Mouse (Mus musculus) small intestine, adult 10 weeks (tissue): ENCODE results near the gene Tspan4. TPM values are rescaled to one million over a fixed set of nuclear protein-coding genes. Genes with fewer than 3 reads are reported as not detected.

Experiments used
- polyA plus RNA-seq: library from polyadenylated mRNA; stranded (reverse); fragments of 350-450 nt; fragmentation: Illumina TruSeq; extraction: RNeasy Lipid Tissue Mini Kit (QIAGEN cat#74804); gene quantifications from one replicate; pipeline ENCODE4 v1.2.3, GENCODE M21; 2014; ENCODE audit warnings: low replicate concordance

Tspan4 gene
- polyA plus RNA-seq = not detected

DNA sequence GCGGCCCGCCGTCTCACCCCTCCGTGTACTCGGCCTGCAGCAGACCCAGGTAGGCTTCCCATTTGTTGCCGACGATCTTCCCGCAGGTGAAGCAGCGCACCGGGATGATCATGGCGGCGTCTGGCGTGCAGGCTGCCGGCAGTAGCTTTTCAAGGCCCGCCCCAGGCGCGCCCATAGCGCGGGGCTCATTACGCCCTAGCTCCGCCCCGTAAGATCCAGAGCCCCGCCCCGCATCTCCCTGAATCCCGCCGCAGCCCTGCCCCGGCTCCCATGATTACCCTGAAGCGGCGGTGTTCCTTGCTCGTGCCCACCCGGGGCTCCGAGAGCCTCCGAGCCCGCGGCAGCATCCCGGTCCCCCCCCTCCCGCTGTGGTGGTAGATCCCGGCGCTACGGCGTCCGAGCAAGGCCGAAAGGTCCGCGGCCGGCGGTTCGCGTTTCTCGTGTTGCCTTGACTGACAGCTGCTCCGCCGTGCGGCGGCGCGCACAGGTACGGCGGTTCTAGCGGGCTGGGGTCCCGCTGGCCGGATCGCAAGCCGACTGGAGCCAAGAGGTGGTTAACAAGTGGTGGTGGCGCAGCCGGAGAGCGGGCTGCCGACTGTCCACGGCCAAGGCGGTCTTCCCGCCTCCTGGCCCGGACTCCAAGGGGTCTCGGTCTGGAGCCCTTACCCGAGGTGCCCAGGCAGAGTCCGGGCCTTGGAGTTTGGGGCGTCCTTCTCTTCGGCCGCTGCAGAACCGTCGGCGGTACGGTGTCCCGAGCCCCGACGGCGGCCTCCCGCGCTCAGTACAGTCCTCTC, at the start of gene Tspan4, which contains the start of gene Polr2l:
Gene Tspan4, plus strand, starts transcription at position 230 of the 794 bp plus-strand sequence.
Gene Polr2l, minus strand, starts transcription at position 122 of the 794 bp plus-strand sequence.

DNA sequence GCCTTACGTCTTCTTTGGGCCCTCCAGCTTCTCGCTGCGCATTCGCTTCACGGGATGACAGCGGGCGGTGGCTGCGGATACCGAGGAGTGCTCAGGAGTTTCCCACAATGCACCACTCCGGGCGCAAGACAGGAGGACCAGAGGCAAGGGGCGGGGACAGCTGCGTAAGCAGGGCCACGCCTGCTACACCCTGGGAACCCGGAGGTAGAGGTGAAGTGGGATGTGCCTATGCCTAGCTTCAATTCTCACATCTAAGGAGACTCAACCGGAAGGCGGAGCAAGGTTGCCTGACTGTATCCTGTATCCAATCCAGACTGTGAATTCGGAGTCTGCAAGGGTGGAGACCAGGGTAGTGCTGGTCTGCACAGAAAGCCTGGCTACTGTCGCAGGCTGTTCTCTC, 45.7 kb upstream of the Tspan4 start, which contains the start of gene Cend1:
Gene Cend1, minus strand, starts transcription at position 182 of the 400 bp plus-strand sequence.

DNA sequence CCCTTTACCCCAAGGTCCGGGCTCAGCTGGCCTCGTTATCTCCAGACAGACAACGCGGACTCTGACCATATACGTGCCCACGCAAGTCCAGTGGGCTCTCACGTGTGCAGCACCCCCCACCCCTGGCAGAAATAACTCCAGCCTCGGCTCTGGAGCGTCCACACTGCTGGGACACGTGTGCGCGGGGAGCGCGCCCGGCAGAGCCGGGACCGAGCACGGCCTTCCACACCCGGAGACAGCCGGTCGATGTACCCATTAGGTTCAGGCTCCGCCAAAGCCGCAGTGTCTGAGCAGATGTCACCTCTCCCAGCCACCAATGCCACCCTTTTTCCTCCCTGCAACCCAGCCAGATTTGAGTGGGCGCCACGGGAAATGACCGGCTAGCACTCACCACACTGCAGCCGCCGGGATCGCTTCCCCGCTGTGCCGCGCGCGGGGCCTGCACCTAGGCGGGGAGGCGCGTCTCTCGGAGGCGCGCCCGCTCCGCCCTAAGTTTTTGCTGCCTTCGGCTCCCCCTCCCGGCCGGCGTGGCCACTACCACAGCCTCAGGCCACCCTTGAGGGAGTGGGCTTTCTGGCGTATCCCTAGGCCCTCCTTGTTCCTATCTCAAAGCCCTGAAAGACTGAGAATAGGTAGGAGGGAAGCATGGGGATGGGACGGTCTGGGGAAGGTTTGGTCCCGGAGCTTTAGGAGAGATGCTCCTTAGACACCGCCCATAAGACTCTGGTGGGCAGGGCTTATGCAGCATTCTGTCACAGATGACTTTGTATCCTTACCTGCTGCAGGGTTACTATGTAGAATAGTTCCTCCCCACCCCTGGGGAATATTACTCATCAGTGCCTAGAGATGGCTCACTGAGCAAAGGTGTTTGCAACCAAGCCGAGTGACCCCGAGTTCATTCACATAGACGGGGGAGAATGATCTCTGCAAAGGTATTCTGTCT, 37.6 kb upstream of the Tspan4 start, which contains the start of gene Slc25a22:
Gene Slc25a22, minus strand, starts transcription at position 715 of the 943 bp plus-strand sequence.

DNA sequence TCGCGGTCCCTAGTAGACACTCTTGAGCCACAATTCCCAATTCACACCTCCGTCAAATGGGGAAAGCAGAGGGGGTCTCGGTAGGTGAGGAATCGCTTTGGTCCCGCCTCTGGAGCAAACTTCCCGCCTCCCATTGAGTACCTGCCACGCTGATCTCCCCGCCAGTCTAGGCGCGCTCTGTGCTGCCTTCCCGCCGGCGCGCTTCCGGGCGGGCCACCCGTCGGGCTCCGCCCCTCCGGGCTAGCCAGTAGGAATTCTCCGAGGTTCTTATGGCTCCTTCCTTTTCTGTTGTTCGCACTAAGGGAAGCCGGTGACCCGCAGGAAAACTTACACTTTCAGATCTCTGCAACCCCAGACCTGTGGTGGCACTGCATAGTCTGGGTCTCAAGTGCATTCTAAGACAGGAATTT, 31.2 kb upstream of the Tspan4 start, which contains the start of gene Pidd1:
Gene Pidd1, minus strand, starts transcription at position 198 of the 410 bp plus-strand sequence.

DNA sequence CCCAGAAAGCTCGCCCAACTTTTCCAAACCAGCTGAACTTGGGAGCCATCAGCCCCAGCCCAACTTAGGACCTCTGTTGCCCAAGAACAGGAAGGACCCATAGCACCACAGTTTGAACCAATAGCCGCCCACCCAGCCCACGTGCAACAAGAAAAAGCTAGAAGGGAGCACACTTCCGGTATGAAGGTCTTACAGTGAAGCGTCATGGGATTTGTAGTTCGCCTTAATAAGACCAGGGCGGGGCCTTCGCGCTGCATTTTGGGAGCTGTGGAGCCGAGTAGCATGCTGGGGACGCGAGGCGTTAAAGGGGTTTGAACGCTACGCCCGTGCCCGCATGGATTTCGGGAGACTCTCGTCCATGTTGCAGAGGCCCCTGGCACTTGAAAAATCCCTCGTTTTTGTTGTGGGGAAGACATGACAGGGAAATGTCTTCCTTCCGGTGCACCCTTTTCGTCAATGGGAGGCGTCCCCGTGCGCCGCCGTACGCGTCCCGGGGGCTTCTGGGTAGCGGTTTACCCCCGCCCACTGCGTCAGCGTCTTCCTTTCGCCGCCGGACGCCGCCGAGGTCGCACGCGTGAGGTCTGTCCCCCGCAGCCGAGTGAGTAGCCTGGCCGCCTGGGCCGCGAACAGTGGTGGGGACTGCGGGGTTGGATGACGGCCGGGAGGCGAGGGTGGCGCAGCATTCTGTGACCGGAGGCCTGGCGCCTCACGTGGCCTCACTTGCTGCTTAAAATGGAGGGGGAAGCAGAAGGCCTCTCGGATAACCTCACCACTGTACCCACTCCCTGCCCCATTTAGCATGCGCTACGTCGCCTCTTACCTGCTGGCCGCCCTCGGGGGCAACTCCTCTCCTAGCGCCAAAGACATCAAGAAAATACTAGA, 27.7 kb upstream of the Tspan4 start, which contains the start of gene Rplp2:
Gene Rplp2, plus strand, starts transcription at position 261 of the 882 bp plus-strand sequence.

DNA sequence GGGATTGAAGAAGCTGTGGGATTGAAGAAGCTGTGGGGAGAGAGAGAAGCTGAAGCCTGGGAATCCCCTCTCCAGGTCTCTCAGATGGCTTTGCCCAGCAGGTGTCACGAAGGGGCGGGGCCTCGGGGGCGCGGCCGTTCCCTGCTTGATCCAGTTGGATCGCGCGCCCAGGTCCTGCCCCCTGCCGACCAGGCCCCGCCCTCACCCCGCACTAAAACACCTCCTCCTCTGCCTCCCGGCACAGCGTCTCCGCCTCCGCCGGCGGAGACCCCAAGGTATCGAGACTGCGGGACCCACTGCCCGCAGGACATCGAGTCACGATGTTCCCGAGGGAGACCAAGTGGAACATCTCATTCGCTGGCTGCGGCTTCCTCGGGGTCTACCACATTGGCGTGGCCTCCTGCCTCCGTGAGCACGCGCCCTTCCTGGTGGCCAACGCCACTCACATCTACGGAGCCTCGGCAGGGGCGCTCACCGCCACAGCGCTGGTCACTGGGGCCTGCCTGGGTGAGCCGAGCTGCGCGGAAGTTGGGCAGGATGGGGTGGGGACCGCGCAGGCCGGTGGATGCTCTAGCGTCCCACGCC, 20.0 kb upstream of the Tspan4 start, which contains the start of gene Pnpla2:
Gene Pnpla2, plus strand, starts transcription at position 232 of the 585 bp plus-strand sequence.

DNA sequence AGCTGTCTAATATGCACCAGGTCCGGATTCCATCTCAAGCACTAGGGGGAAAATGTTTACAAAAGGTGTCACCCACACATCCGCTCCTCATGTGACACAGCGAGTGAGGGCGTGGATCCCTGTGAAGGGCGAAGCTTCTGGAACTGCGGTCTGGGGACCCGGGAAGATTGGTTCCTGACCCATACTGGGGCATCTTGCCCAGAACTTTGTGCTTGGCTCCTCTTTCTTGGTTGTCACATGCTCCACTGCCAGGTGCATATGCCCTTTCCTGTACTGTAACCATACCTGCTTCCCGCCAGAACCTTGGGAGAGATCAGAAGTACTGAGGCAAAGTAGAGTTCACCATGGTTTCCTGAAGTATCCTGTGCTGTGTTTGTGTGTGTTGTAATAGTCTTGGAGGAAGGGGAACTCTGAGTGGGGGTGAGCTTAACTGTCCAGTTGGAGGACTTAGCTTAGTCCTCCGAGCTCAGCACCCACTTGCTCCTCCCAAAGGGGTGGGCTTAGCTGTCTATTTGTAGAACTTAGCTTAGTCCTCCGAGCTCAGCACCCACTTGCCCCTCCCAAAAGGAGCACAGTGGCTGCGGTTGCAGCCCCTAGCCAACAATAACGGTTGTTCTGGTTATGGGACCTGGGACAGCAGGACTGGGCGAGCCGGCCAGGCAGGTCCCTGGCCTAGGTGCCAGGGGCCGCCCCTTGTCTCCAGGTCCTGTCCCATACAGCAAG, 14.5 kb upstream of the Tspan4 start, which contains the start of gene Cracr2b:
Gene Cracr2b, plus strand, starts transcription at position 704 of the 723 bp plus-strand sequence.

DNA sequence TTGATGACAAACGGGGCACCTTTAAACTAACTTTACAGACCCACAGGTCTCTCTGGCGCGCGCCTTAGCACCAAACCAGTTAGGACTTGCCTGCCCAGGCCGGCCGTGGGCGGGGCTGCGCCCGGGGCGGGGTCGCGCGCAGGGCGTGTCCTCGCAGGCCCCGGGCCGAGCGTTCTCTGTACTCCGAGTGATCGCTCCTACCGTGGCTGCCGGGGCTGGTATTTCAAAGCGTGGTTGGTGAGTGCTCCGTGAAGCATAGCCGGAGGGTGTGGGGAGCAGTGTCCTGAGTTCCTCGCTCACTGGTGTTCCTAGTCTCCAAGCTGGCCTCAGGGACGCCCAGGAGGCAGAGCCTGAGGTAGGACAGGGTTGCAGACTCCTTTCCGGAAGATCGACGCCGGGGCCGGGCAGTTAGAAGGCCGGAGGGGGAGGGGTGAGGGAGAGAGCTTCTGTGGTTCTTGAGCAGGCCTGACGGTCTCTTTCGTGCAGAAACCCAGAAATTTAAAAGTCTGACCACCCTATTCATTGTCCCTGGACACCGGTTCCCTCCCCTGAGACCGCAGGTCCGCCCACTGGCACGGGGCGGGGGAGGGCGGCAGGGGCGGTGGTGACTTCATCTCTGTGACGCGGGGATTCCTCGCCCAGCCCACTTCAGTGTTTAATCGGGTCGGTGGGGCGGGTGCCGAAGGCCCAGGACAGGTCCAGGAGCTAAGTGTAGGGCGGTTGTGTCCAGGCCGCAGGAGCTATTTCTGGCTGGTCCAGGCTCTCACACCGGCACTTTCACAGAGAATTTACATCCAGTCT, 7.6 kb upstream of the Tspan4 start, which contains the start of gene Cd151:
Gene Cd151, plus strand, starts transcription at position 163 of the 801 bp plus-strand sequence.

DNA sequence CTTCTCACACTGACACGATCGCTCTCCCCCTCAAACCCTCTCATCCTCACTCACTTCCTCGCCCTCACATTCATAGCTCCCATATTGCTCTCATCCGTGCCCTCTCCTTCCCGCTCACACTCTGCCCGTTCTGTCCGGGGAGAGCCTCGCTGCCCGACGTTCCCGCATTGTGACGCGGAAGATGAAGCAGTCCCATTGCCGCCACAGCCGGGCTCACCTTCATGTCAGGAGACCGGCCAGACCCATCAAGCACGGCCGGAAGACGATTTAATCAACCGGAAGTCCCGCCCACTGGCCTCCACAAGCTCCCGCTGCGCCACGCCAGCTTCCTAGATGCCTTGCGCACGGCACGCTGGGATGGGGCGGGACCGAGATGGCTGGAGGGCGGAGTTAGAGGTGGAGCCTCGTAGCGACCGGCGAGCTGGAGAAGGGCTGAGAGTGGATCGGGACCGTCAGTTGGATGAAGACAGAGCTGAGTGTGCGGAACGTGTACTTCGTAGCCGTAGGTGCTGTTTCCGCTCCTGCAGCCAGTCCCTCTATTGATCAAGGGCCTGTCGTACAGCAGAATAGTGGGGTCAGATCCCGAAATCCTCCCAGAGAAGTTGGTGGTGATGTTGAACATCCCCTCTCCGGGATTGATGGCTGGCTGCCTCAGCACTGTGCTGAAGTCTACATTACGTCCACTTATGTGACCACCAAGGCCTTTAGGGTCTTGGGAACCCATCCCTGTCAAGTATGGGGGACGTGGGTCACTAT, 64.7 kb downstream of the Tspan4 start, which contains the start of gene Chid1:
Gene Chid1, minus strand, starts transcription at position 302 of the 756 bp plus-strand sequence.

Other genes starting within 250 kb of the Tspan4 start
- gene Phrf1, start 246.5 kb upstream of the Tspan4 start, polyA plus RNA-seq = 8.6 TPM
- gene Irf7, start 208.8 kb upstream of the Tspan4 start, polyA plus RNA-seq = 97.9 TPM
- 150 TPM for gene Cdhr5, start 198.5 kb upstream of the Tspan4 start, polyA plus RNA-seq
- gene Sct, start 196.1 kb upstream of the Tspan4 start, polyA plus RNA-seq = 1.2 TPM
- not detected for gene Drd4, start 183.2 kb upstream of the Tspan4 start, polyA plus RNA-seq
- gene Deaf1, start 147.6 kb upstream of the Tspan4 start, polyA plus RNA-seq = 0.85 TPM
- 16.0 TPM for gene Tmem80, start 147.5 kb upstream of the Tspan4 start, polyA plus RNA-seq
- 11.5 TPM for gene Eps8l2, start 136.4 kb upstream of the Tspan4 start, polyA plus RNA-seq
- 17.9 TPM for gene Taldo1, start 83.0 kb upstream of the Tspan4 start, polyA plus RNA-seq
- gene Gatd1, start 61.1 kb upstream of the Tspan4 start, polyA plus RNA-seq = 3.3 TPM
- gene Cend1, start 45.7 kb upstream of the Tspan4 start, polyA plus RNA-seq = not detected
- 3.3 TPM for gene Slc25a22, start 37.3 kb upstream of the Tspan4 start, polyA plus RNA-seq
- gene Pidd1, start 31.2 kb upstream of the Tspan4 start, polyA plus RNA-seq = 0.19 TPM
- gene Rplp2, start 27.9 kb upstream of the Tspan4 start, polyA plus RNA-seq = 8.8 TPM
- 2.3 TPM for gene Pnpla2, start 20.0 kb upstream of the Tspan4 start, polyA plus RNA-seq
- gene Cracr2b, start 14.1 kb upstream of the Tspan4 start, polyA plus RNA-seq = not detected
- 22.0 TPM for gene Cd151, start 7.8 kb upstream of the Tspan4 start, polyA plus RNA-seq
- gene Polr2l, start 108 bp upstream of the Tspan4 start, polyA plus RNA-seq = 0.78 TPM
- 2.9 TPM for gene Chid1, start 64.6 kb downstream of the Tspan4 start, polyA plus RNA-seq
- gene Ap2a2, start 86.9 kb downstream of the Tspan4 start, polyA plus RNA-seq = 96.9 TPM
- not detected for gene Muc6, start 180.1 kb downstream of the Tspan4 start, polyA plus RNA-seq
- 507 TPM for gene Muc2, start 215.1 kb downstream of the Tspan4 start, polyA plus RNA-seq